Mouse (Mus musculus) cerebellum, postnatal 36 days (tissue): Measurements from ENCODE around the gene B4galnt2.
"Not testable (repeated sequence)": the region's sequence is repeated elsewhere in the genome, so short reads cannot be mapped to it uniquely, and the experiment has no call there.

ENCODE experiments used
- DNase-seq, 2 experiments: peaks; one replicate each; pipeline ENCODE4 v3.0.0; 2021 to 2022; ENCODE audit warnings: mixed read lengths in 2 of 2

Gene B4galnt2

GRCm38 (mm10) chr11:95914571-95914991, at the start of gene B4galnt2:
Gene B4galnt2, minus strand, starts transcription at chr11:95914891.
- DNase-seq: no peak

GRCm38 (mm10) chr11:95963304-95963703, 48.6 kb upstream of the B4galnt2 start:
- peak; percentile 33 to 38 for DNase-seq

GRCm38 (mm10) chr11:95959152-95959551, 44.5 kb upstream of the B4galnt2 start:
- no peak for DNase-seq

- DNase-seq: no peak
Measured at GRCm38 (mm10) chr11:95958251-95958650, 43.6 kb upstream of the B4galnt2 start.

GRCm38 (mm10) chr11:95957407-95957806, 42.7 kb upstream of the B4galnt2 start:
- no peak for DNase-seq

GRCm38 (mm10) chr11:95953313-95953712, 38.6 kb upstream of the B4galnt2 start:
- DNase-seq: no peak

- no peak for DNase-seq
Measured at GRCm38 (mm10) chr11:95945838-95946472, 31.3 kb upstream of the B4galnt2 start.

GRCm38 (mm10) chr11:95939828-95940507, 25.3 kb upstream of the B4galnt2 start:
- DNase-seq: no peak

GRCm38 (mm10) chr11:95936409-95936808, 21.7 kb upstream of the B4galnt2 start:
- DNase-seq: no peak

- not testable (repeated sequence) for DNase-seq
Measured at GRCm38 (mm10) chr11:95932168-95932567, 17.5 kb upstream of the B4galnt2 start.

- no peak for DNase-seq
Measured at GRCm38 (mm10) chr11:95926398-95926797, 11.7 kb upstream of the B4galnt2 start.

- DNase-seq: no peak
Measured at GRCm38 (mm10) chr11:95925976-95926375, 11.3 kb upstream of the B4galnt2 start.

- no peak for DNase-seq
Measured at GRCm38 (mm10) chr11:95924215-95924614, 9.5 kb upstream of the B4galnt2 start.

- not testable (repeated sequence) for DNase-seq
Measured at GRCm38 (mm10) chr11:95923477-95923876, 8.8 kb upstream of the B4galnt2 start.

GRCm38 (mm10) chr11:95921991-95922621, 7.4 kb upstream of the B4galnt2 start:
- DNase-seq: no peak

- DNase-seq: no peak
Measured at GRCm38 (mm10) chr11:95916426-95916825, 1.7 kb upstream of the B4galnt2 start.

- DNase-seq: no peak
Measured at GRCm38 (mm10) chr11:95915006-95915710, 467 bp upstream of the B4galnt2 start.

GRCm38 (mm10) chr11:95913959-95914566, 628 bp downstream of the B4galnt2 start:
- no peak for DNase-seq

GRCm38 (mm10) chr11:95911579-95911978, 3.1 kb downstream of the B4galnt2 start:
- no peak for DNase-seq

- no peak for DNase-seq
Measured at GRCm38 (mm10) chr11:95907805-95908524, 6.7 kb downstream of the B4galnt2 start.

GRCm38 (mm10) chr11:95904290-95904689, 10.4 kb downstream of the B4galnt2 start:
- no peak for DNase-seq
